Mouse (Mus musculus) left cerebral cortex, adult 9 months (tissue): ENCODE results near the gene Slk.

ENCODE experiments used
- DNase-seq, 2 experiments: peaks; one replicate each; pipeline ENCODE4 v3.0.0; 2022; ENCODE audit warnings: low spot score in 2 of 2

The Slk gene

DNA sequence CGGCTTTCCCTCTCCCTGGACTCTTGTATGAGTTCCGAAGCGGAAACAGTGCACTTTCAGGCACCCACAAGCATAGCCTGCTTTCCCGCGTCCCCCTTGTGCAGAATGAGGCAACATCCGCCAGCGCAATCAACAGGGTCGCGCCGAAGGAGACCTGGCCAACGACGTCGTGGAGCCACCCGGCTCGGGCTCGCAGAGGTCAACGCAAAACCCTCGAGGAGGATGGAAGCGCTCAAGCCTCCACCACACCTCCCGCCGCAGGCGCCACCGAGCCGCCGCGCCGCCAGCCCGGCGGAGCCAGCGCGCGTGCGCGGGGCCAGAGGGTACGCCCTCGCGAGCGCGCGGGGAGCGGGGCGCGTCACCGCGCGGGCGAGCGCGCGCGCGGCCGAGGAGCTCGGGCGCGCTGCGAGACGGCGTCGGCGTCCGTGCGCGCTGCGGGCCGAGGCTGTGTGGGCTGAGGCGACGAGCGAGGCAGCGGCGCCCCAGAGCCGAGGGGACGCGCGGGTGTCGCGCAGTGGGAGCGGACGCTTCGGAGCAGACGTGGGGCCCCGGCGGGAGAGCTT lies at the start of gene Slk:
Slk (plus strand) TSS at position 454 of the 563 bp plus-strand sequence.
- peak; percentile 53 to 76 for DNase-seq

DNA sequence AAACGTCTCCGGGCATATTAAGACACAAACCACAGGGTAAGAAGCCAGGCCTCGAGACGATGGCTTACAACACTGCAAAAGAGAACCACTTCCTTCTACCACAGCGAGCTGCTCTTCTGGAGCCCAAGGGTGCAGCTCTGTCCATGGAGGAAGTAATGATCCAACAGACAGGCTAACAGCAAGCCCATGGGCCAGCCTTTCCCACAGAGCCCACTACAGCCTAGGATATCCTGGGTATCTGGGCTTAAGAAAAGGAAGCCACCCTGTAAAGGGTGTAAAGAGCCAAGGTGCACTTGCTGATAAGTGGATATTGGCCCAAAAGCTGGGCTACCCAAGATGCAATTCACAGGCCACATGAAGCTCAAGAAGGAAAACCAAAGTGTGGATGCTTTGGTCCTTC lies 48.2 kb upstream of the Slk start:
- no peak for DNase-seq

DNA sequence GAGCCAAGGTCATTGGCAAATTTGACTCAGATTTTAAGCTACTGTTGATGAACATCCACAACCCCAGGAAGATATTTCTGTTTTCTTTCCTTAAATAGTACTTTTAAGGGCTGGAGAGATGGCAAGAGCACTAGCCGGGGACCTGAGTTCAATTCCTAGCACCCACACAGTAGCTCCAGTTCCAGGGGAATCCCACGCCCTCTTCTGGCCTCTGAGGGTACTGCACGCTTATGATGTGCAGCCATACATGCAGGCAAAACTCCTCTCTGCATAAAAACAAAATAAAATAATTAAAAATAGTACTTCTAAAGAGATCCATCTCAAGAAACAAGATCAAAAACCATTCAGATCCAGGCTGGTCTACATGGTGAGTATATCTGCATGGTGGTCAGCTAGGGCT lies 47.0 kb upstream of the Slk start:
- no peak for DNase-seq

DNA sequence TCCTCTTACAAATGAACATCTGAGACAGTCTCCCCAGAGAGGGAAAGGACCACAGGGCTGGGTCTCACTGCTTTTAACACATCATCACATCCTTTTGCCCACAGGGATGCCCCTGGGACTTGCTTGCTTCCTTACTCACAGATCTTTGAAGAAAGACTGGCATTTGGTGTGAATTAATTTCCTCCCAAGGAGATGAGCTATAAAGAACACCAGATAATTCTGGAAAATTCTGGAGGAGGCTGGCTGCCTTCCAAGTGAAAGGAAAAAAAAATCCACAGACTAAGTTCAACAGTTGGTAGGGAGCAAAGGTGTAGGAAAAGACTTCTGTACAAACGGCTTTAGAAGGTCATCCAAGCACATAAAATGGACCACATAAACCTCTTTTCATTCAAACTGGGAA lies 45.3 kb upstream of the Slk start:
- peak in 1 of 2 experiments; percentile 40 for DNase-seq

DNA sequence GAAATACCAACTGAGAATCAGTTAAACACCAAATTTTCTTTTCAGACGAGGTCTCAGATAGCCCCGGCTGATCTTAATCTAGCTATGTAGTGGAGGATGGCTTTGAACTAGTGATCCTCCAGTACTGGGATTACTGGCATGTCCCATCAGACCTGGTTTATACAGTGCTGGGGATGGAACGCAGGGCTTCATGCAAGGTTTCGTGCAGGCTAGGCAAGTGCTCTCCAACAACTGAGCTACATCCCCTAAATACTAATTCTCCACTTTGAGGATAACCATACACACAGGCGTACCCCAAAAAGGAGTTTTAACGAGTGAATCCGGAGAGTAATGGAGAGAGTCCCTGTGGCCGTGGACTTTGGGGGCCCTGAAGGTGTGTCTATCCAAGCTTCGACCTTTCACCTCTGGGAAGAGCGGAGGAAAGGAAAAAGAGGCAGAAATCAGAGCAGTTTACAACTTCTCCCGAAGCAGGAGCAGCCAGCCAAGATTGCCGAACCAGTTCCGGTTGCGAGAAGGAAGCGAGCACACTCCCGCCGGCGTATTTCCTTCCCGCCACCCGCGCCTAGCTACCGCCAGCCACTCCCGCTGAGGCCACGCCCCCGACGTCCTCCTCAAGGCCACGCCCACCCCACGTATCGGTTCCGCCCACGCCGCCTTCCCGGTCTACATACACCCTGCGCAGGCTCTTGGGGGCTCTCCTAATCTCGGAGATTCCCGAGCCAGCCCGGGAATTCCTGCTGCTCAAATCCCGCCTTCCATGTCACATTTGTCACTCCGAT lies 42.8 kb upstream of the Slk start:
- DNase-seq = peak; percentile 92 to 96

DNA sequence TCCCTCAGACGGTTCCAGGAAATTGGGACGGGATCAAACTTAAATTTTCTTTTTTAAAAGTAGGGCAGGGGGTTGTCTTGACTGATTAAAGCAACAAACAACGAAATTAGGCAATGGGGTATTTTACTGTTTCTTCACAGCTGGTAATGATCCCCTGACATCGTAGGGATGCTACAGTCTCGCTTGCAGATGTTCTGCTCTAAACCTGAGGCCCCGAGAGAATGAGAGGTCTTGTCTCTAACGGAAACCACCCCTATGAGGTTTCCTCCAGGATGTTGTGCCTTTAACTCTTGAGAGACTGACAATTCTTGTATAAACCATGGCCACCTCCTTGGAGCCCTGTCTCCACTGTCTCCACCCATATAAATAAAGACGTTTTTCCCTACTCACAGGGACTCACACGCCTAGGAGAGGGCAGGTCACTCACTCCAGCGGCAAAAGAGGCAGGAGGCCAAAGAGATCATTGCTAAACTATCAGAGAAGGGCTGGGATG lies 42.1 kb upstream of the Slk start, which contains the start of gene Stn1:
Stn1 (minus strand) TSS at position 208 of the 493 bp plus-strand sequence.
- no peak for DNase-seq

DNA sequence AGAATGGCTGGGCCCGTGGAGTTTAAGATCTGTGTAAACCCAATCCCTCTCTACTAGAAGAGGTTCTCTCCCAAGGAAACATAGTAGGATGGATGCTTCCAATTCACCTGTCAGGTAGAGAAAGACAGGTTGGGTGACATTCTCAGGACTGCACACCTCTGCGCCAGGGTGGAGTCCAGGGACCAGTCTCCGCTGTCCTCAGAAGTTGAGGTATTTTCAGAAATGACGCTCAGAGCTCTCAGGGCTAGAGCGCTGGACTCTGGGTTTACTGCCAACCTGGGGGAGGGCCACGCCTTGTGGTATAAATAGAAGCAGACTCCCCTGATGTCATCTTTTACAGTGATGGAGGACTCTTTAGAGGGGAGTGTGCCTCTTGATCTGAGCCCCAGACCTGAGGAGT lies 41.6 kb upstream of the Slk start:
- DNase-seq = no peak

DNA sequence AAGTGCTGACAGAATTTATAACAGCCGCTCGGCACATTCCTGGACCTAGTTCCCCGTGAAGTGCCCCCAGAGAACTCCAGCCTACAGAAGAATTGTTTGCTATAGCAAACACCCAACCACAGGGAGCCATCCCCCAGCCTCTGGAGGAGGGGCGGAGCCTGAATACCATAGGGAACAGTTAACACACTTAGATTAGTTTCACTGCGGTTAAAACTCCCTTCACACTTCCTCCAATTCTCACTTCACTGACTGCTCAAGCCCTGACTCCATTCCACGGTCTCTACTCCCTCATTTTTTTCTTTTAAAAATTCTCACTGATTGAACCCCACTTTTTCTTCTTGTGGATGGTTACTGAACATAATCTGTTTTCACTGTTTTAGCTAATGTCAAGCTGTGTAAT lies 40.7 kb upstream of the Slk start:
- DNase-seq = no peak

DNA sequence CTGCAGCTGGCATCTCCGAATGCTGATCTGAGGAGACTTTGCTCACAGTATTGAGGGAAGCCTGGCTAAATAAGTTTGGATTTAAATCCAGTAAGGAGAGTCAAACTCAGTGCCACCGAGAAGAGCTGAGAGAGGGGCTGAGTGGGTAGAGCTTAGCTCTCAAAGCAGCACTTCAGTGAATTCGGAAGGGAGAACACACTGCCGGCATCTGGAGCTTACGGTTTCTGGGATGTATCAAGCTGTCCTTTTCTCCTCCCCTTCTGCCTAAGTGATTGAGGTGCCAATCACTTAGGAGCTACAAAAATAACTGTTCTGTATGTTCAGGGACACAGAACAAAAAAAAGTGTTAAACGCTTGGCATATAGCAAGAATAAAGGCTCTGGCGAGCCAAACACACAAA lies 37.0 kb upstream of the Slk start:
- no peak for DNase-seq

DNA sequence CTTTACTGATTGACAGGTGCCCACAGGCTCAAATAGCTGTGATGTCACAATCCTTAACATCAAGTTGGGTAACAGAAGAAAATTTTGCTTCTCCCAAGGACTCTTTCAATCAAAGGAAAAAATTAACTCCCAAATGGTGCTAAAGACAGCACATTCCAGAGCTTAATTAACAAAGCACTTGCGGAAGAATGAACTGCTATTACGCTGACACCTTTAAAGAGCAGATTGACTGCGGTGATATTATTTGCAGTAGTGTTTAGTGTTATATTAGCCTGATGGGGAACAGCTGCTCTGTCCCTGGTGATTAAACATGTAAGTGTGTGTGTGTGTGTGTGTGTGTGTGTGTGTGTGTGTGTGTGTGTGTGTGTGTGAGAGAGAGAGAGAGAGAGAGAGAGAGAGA lies 34.4 kb upstream of the Slk start:
- no peak for DNase-seq

DNA sequence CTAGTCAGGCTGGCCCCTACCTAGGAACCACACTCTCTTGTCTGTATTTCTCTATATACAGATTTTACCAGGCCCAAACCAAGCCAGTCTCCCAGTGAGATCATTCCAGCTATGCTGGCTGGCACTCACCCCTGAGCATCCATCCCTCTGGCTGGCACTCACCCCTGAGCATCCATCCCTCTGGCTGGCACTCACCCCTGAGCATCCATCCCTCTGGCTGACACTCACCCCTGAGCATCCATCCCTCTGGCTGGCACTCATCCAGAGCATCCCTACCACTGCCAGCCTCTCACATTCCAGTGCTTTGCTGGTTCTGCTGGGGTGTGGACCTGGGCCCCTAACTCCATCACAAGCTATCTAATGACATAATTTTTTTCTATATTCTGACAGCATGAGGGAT lies 34.0 kb upstream of the Slk start:
- DNase-seq = no peak

DNA sequence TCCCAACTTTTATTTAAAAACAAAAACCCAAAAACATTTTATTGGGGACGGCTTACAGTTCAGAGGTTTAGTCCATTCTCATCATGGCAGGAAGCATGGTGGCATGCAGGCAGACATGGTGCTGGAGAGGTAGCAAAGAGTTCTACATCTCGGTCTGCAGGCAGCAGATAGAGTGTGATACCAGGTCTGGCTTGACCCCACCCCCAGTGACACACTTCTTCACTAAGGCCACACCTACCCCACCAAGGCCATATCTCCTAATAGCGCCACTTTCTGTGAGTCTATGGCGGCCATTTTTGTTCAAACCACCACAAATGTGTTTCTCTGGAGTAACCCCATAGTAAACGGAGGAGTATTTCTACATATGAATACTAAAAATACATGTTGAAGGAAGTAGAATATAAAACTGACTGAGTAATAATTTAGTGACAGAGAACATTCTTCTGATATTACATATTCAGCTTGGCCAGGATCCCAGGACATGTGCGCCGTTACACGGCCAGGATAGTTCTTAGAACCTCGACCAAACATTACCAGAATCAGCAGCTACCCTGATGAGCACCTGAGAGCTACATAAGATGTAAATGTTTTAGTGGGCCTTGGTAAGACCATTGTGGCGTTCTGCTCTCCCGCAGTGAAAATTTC lies 30.9 kb upstream of the Slk start:
- DNase-seq = no peak

DNA sequence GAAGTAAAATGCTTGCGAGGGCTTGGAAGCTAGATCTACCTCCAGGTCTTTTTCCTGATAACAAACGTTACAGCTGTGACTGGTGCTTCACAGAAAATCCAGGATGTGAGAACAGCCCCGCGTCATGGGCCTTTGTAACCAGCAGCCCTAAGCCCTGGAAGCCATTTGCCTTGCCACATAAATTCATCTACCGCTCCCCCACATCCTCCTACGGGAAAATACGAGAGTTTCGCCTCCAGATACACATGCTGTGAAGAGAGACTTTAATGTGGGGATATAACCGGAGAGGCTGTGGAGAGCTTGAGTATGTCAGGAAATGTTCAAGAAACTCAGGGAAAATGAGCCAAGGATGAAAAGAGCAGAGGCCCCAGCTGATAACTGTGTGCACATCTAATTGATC lies 30.3 kb upstream of the Slk start:
- DNase-seq = peak in 1 of 2 experiments; percentile 23

DNA sequence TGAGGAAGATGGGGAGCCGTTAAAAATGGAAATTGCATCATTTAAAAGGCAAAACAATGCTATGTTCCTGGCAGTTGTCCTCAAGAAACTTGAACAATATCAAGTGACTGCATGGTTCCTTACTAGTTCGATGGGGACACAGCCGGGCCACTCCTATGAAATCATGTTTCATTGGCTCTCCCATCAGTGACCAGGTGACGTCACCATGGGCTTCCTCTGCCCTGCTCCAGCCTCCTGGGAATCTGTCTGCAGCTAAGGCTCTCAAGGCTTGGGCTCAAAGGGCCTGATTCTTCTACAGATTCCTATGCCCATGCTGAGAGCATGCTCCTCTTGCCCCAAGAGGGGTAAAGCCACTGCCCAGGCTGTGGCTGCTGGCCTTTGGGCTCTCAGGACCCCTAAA lies 29.9 kb upstream of the Slk start:
- no peak for DNase-seq

DNA sequence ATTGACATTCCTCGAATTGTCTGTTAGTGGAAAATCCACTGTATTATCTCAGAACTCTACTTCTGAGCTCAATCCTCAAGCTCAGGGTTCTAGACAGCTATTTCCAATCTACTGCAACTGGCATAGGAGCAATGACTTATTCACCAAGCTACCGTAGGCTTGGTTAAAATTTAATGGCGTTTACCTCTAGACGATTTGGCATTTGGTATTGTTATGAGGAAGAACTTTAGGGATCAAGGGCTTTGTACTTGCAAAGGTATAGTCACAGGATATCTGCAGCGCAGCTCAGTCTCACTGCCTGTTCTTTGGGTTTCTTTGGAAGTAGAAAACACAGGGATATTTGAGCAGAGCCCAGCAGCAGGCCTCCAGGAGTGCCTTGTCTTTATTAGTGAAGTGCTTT lies 20.3 kb upstream of the Slk start:
- DNase-seq = no peak

DNA sequence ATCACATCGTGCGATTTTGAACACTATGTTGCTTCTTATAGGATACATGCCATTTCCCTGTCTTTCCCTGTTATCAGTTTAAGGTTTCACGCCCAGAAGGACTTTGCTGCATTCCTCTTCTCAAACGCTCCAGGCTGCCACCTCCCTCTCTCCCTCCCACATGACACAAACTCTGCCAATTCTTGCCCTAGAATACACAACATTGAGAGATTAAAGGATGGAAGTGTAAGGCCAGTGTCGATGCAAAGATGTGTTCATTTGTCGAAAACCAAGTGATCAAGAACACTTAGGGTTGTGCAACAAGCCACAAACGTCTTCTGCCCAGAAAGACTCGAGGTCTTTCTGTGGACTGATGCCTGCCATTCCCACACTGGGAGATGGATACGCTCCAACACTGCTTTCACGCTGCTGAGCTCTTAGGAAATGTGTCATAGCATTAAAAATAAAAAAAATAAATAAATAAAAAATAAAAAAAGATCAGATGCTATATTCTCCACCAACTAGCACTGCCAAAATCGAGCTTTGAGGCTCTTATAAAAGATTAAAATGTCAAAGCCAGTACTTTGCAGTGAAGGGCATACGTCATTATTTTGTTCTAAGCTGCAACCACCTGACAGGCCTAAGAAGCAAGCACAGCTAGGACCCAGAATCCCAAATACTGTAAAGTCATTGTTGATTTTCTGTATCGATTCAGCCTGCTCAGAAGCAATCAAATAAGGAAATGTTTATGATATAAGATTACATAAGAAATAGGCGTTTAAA lies 19.5 kb upstream of the Slk start:
- peak in 1 of 2 experiments; percentile 57 for DNase-seq

DNA sequence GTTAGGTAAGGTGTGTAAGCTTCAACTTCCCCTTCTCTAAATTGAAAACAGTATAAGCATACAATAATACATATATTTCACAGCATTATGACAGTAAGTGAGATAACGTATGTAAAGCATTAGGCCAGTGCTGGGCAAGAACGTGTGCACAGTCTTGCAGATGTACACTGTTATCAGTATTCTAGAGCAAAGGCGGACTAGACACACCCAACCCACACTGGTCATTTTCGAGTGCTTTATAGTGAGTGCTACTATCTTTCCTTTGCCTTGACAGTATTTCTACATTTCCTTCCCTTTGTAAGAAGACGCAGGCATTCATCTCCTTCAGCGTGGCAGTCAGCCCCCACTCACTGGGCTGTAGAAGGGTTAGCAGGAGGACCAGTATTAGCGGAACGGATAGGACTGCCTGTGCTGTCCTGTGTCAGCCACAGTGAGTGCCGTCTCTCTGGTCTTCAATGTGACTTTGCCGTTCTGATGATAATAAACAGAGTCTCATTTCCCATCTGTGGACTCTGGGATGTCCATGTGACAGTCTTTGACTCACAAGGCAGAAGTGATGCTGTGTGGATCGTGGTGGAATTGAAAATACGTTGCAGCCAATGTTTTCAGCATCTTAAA lies 18.8 kb upstream of the Slk start:
- DNase-seq = no peak

DNA sequence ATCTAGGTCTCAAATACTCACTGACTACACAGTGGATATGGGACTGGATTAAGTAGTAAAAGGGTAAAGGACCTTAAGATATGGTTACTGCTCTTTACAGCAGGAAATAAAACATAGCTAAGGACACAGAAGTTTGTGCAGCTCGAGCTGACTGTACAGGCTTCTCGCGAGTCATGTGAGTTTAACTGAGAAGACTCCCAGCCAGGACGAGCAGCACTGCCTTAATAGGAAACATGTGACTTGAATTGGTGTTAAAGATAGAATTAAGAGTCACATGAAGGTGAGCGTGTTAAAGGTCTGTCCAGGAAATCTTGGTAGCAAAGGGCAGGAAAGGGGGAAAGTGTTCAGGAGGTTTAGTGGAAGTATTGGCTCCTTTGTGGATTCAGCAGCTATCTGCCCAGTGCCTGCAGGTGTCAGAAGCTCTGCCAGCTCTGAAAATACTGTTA lies 17.5 kb upstream of the Slk start:
- DNase-seq = no peak

DNA sequence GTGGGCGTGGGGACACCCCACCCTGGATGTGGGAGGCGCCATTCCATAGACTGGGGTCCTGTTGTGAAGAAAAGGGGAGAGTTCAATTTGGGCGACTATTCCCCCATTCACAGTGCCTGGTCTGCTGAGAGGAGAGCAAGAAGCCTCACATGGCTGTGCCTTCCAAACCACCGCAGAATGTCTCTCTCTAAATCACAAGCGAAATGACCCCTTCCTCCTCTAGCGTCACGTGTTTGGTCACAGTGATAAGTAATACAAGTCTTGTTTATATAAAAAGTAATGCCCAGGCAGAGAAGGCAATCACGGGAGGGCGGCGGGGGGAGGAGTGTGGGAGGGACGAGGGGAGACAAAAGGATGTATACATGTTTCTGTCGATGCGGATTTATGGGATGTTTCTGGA lies 15.8 kb upstream of the Slk start:
- DNase-seq = no peak

DNA sequence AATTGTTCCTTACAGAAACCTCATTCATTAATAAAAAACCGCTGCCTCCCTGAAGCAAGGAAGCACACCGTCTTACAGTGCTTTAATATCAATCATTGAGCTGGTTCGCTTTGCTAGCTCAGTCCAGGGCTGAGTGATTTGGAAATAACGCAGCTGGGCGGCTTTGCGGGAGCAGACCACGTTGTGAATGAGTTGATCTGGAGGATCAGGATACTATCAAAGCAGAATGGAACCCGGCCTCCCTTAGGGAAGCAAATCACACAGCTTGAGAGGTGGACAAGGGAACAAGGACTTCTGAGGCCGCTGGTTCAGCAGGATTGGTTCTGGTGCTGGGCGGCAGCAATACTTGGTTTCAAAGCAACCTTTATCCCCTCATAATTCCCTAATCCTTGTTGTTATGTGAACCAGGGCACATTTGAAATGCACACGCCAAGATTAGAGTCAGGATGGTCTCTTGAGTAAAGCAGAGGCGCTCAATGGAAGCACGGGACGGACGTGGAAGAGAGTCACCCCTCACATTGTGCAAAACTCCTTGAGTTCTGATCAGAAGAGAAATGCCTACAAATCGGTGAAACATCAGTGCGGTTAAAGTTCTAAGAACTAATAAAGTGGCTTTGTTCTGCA lies 14.3 kb upstream of the Slk start:
- DNase-seq = no peak

DNA sequence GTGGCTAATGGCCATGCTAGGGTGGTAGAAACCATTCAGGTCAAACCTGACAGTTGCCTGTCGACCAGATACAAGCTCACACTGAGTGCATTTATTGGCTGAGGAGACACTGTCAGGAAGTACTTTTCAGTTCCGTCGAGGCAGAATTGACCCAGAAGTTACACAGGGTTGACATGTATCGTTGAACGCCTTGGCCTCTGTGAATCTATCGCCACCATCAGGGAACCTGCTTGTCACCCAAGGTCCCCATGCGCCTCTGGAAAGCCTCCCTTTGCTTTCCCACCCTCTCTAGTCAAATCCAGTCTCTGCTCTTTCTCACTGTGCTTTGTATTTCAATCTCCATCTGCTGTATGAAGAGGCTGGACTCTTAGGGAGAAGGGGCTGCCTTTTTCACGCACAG lies 13.5 kb upstream of the Slk start:
- no peak for DNase-seq
